Mouse (Mus musculus): Measurements from ENCODE around the gene Wbp2.

GRCm38 (mm10) chr11:116107777-116108285, 21.0 kb upstream of the Wbp2 start:
- TF ChIP-seq CTCF (IDR thresholded peaks at IDR 0.05; ENCODE audit: extremely low read depth, insufficient read depth, insufficient read length, insufficient replicate concordance) (no peak), POLR2A (IDR thresholded peaks at IDR 0.05; ENCODE audit: low read depth, low read length) (no peak)

Measured in spleen, adult 2 months (tissue).